Mouse (Mus musculus) large intestine, adult 2 months (tissue): ENCODE measurements around the gene Anxa6. TPM values are rescaled to one million over a fixed set of nuclear protein-coding genes. Genes with fewer than 3 reads are reported as not detected.

Experiments used
- DNase-seq: peaks from one replicate; pipeline ENCODE4 v3.0.0-alpha.2; 2012; ENCODE audit warnings: low read depth, low spot score
- WGBS: fragments of 180-500 bp; shearing (Covaris S2); methylation state at CpG from one replicate; pipeline ENCODE4 v1.1.7; 2018; 5-methylcytosine and 5-hydroxymethylcytosine counted together
- polyA plus RNA-seq: library from polyadenylated mRNA; depleted of rRNA; stranded (reverse); fragments of >200 nt; gene quantifications from 2 replicates; pipeline ENCODE4 v1.2.3, GENCODE M21; 2012

Anxa6 gene
- polyA plus RNA-seq, 1 experiment: 46.6 TPM

DNA sequence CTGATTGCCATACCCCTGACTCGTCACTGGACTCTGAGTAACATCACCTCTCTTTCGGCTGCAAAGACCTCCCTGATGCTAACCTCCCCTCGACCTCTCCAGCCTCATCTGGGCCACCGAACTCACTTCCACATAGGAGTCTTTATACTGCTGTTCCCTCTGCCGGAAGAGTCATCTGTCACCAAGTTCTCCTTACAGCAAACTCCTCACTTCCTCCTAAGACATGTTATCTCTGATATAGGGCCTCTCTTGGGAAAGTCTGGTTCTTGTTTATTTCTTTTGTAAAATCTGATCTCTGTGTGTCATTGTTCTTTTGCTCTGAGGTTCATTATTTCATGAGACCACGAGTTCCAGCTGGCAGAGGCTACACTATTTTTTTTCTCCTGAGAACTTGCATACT lies 25.0 kb downstream of the Anxa6 start:
- DNase-seq: no peak
- 75% methylated on average over 6 of the region's 6 CpGs for WGBS

DNA sequence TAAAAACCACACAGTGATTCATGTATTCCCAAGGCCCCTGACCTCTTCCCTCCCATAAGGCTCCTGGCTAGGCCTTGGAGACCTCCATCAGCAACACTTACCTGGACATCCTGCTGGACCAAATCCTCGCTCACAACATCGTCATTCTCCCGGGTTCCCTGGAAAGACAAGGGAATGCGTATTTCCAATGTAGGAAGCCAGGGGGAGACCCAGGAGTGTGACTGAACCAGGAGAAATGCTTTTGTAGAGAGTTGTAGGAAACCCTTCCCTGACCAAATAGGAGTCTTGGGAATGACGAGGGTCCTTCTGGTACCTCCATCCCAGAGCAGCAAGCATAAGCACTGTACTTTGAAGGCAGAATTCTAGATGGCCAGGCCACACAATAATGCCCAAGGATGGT lies 27.6 kb downstream of the Anxa6 start:
- 82% methylated on average over 5 of the region's 5 CpGs for WGBS
- DNase-seq: no peak

DNA sequence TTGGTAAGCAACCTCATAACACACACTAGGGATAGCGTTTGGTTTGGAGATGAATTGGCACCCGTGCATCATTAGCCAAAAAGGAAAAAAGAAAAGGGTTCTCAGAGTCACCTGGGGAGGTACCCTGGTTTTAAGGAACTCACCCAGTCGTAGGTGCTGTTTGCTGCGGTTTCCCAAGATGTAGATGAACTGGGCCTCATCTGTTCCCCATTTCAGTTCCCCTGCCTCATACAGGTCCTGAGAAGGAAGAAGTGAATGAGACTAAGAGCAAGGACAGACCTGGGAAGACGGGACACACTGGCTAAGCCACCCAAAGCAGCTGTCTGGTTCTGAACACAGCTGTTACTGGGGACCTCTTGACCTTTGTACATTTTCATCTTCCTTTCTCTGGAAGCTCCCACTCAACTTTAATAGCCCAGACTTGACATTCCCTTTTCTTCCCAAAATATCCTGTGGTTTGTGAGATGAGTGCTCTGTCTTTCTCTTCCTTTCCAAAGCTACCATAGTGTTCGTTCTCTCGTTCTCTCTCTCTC lies 28.2 kb downstream of the Anxa6 start:
- no peak for DNase-seq
- 77% methylated on average over 7 of the region's 7 CpGs for WGBS

DNA sequence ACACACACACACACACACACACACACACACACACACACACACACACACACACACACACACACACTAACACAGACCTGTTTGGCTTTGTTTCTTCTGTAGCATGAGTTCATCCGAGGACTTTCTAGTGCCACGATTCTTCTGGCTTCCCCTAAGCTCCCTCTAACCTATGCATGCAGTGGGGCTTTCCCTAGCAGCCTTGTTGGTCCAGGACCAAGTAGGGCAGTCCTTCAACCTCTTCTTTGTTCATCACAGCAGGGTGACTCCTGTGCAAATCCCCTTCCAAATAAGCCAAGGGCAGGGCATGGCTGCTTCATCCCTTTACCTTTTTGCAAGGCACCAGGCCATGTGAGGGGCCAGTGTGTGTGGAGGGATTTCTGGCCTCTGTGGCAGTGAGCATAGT lies 34.5 kb downstream of the Anxa6 start:
- 37% methylated on average over 2 of the region's 2 CpGs for WGBS
- no peak for DNase-seq

DNA sequence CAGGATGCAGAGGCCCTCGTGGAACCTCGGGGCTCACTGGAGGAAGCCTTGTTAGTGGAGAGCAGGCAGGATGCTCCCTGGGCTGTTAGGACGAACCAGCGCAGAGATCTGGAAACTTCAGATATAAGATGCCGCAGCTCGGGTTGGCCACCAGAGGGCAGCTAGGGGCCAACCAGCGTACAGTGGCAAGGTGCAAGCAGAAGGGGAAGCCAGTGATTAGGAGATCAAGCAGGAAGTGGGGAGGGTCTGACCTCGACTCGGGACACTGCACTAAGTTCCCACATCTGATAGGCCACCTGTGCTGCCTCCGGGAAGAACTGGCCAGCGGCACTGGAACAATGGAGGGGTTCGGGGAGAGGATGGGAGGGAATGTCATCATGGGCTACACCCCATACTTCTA lies 35.0 kb downstream of the Anxa6 start:
- DNase-seq: no peak

DNA sequence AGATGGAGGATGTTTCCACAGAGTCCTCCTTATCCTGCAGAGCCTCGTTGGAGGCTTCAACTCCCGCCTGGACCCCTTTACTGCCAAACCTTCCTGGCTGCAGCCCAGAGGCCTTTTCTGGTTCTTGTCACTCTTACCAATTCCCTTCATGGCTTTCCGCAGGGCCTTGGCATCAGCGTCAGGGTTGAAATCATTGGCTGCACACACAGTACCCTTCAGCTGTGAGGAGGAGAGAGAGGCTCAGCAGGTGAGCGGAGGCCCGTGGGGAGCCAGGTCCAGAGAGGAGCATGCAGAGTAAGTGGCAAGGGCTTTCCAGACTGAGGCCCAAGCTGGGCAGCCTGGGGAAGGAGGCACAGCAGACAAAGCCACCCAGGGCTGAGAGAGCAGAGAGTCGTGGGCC lies 37.1 kb downstream of the Anxa6 start:
- WGBS: 78% methylated on average over 7 of the region's 7 CpGs
- no peak for DNase-seq

More for the DNA sequence above, 35.0 kb downstream of the Anxa6 start:
- 4% methylated on average over 12 of the region's 12 CpGs for WGBS

DNA sequence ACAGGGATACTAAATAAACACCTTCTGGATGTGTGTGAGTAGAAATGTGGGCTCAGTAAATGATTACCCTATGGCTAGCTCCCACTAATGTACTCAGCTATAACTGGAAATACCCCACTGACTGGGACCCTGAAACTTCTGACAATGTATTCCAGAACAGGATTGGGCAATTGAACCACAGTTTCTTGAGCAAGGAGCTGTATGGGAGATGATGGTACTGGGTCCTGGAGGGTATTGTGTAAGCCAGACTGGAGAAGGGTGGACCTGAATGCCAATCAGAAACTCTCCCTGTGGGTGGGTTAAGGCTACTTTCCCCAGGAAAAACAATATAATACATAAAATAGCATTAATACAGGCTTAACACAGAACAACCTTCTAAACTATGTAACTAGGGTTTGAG lies 43.3 kb downstream of the Anxa6 start:
- DNase-seq: no peak

DNA sequence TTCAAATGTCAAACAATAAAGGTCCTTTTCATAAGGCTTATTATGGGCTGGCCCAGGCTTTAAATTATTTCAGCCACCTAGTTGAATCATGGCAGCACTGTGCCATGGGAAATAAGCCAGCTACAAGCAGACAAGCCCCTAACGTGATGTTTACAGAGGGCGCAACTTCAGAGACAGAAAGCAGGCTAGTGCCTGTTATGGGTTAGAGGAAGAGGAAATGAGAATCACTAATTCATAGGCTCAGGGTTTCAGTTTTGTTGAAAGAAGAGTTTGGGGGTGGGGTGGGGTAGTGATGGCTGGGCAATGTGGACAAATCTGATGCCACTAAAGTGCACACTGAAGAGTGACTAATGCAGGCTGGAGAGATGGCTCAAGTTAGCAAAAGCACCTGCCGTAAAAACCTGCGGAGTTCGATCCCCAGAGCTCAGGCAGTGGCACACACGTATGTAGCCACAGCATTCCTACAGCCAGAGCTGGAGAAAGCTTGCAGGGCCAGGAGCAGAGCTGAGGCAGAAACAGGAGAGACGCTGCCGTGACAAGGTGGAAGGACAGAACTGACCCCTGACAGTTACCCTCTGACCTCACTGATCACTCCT lies 44.4 kb downstream of the Anxa6 start:
- DNase-seq: no peak
- 36% methylated on average over 8 of the region's 8 CpGs for WGBS

DNA sequence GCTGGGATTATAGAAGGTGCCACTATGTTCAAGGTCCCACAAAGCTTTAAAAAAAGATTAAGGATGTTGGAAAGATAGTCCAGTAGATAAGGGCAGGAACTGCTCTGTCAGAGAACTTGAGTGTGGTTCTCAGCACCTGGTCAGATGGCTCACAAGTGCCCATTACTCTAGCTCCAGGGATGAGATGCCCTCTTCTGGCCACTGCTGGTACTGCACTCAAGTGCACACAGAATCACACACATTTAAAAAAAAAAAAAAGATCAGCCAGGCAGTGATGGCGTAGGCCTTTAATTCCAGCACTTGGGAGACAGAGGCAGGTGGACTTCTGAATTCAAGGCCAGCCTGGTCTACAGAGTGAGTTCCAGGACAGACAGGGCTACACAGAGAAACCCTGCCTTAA lies 45.3 kb downstream of the Anxa6 start:
- 73% methylated on average over 1 of the region's 1 CpGs for WGBS
- no peak for DNase-seq

DNA sequence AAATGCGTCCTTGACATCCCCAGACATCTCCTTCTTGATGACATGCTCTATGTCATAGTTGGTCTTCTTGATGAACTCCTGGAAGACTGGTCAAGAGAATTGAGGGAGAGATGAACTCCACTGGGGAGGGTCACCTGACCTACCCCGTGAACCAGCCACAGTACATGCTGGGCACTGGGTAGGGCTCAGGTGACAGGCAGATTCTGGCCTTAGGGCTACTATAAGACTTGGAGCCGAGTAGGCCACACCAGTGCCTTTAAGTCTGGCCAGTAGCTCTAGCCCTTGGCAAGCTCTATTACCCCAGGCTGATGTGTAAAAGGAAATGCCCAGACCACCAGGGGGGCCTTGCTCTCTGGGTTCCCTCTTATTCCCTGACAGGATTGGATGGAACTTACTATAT lies 48.2 kb downstream of the Anxa6 start:
- WGBS: 85% methylated on average over 3 of the region's 3 CpGs
- no peak for DNase-seq

DNA sequence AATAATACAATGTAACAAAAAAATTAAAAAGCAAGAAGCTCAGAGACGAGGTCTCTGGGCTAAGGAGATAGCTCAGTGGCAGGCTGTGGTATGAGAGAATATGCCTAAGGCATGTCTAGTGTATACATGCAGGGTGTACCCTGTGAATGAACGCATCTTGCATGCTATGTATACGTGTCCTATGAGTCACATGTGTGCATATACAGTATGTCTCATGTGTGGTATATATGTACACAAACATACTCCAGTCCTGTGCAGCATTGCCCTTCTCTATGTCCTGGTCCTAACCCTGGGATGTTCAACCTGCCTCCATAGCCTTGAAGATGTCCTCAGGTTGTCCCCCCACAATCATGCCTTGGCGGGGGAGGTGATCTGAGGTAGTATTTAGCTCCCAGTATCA lies 48.7 kb downstream of the Anxa6 start:
- DNase-seq: no peak
- WGBS: 65% methylated on average over 4 of the region's 4 CpGs

DNA sequence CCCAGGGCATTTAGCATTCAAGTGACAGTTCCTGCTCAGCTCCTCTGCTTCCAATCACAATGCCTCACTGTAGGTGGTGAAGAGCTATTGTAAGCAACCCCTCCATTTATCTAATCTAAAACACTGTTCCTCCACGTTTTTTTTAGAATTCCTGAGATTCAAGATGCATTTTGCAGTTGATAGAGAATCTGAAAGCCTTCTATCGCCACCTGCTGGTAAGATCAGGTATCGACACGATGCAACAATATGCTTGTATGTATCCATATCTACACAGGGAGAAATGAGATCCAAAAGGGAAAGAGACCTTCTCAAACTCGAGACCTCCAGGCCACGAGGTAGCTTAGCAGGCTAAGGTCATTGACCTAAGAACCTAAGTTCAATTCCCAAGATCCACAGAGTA lies 49.2 kb downstream of the Anxa6 start:
- peak; percentile 57 for DNase-seq
- under 1% methylated on average over 6 of the region's 6 CpGs for whole genome bisulfite sequencing

DNA sequence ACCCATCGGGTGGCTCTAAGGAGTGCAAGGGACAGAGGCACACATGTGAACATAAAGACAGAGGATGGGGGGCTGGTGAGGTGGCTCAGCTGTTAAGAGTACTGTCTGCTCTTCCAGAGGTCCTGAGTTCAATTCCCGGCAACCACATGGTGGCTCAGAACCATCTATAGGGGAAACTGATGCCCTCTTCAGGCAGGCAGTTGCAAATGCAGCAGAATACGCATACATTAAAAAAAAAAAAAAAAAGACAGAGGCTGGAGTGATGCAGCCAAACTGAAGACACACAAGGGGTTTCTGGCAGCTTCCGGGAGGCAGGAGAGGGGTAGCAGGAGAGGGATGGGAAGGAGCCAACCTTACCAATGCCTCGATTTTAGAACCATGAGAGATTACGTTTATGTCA lies 50.7 kb downstream of the Anxa6 start:
- no peak for DNase-seq
- WGBS: 84% methylated on average over 6 of the region's 6 CpGs

DNA sequence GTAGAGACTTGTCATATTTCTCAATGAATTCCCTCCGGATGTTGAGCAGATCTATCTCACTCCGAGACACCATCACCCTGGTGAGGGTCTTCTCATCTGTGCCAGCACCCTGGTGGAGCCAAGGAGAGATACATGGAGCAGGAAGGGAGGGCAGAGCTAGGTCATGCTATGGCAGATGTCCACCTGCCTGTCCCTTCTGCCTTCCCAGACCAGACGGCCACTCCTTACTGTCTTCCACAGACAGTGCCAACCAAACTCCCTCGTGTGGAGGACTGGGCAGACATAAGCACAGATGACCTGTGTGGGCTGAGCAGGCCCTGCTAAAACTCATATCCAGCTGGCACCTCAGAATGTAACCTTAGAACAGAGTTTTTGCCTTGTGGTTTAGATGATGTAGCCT lies 51.6 kb downstream of the Anxa6 start:
- WGBS: 89% methylated on average over 4 of the region's 4 CpGs

DNA sequence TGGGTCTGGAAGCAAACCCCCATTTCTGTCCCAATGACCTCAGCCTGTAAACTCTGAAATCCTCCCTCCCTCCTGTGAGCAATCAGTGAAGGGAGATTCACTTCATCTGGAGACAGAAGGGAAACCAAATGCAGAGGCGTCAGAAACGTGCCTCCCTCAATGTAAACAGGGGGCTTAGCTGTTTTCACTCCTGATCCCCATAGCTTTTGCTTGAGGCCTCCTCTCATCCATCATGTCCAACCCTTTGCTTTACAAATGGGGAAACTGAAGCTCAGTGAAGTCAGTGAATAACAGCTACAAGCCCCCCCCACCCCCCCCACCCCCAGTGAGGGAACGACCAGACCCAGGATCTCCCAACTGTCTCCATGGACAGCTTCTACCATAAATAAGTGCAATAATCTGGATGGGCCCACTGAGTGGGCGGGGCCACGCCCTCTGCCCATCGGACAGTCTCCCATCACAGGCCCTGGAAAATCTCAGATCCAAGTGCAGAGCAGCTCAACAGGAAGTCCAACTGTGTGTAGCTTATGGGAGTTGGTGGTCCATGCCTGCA lies 55.8 kb downstream of the Anxa6 start:
- no peak for DNase-seq
- WGBS: 48% methylated on average over 6 of the region's 6 CpGs

More for the DNA sequence above, 51.6 kb downstream of the Anxa6 start:
- no peak for DNase-seq

DNA sequence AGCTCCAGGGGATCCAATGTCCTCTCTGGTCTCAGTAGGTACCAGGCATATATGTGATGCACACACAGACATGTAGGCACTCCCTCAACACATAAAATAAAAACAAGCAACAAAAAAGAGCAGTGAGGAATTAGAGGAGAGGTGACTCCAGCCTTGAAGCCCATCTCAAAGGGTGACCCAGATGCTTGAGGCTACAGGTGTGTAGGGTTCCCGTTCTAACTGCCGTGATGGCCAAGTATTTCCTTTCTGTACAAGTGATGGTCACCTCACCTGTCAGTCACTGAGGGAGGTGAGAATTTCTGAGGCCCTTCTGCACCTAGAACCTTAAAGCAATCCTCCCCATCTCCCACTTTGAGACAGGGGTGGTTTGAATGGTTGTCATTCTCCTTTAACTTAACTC lies 56.9 kb downstream of the Anxa6 start:
- WGBS: 91% methylated on average over 2 of the region's 2 CpGs
- no peak for DNase-seq

DNA sequence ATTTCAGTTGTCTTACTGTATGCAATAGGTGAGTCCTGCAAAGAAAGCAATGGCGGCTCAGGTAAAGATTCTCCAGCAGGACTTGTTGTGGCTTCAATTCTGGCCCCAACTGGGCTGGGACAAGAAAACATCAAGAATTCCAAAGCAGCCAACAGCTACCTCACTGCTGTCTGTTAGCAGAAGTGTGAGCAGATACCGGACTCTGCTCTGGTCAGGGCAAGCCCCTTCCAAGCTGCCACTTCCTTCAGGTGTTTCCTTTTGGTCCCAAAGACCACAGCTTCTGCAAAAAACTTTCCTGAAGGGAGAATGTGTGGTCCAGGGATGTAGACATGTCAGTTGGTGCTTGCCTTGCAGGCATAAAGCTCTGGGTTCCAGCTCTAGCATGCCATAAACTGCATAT lies 57.5 kb downstream of the Anxa6 start:
- 92% methylated on average over 2 of the region's 2 CpGs for WGBS
- DNase-seq: no peak

DNA sequence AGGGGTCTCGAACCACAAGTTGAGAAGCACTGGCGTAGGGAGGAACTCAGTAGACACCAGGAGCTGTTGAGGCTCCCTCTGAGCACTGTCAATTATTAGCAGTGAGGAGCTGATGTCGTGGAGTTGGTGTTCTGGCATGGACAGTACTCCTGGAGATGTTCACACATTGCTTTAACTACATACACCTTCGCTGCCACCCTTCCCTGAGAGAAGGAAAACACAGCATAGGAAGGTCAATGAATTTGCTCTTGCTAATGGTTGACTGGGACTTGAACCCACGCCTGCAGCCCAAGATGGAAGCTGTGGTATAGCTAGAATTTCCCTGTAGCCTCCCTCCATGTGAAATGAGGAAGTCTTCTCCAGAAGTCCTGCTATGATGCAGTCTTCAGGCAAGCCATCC lies 57.9 kb downstream of the Anxa6 start:
- DNase-seq: no peak
- 85% methylated on average over 5 of the region's 5 CpGs for WGBS

DNA sequence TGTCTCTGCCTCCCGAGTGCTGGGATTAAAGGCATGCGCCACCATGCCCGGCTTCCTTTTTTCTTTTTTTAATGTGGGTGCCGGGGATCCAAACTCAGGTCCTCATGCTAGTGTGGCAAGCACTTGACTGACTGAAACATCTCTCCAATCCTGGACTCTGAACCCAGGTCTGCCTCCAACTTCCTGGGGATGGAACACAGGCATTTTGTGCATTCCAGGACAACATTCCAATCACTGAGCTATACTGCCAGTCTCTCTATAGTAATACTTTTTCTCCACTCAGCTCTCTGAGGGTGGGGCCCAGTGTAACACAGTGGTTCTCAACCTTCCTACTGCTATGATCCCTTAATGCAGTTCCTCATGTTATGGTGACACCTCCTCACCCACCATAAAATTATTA lies 58.6 kb downstream of the Anxa6 start:
- WGBS: 82% methylated on average over 4 of the region's 4 CpGs
- DNase-seq: no peak

DNA sequence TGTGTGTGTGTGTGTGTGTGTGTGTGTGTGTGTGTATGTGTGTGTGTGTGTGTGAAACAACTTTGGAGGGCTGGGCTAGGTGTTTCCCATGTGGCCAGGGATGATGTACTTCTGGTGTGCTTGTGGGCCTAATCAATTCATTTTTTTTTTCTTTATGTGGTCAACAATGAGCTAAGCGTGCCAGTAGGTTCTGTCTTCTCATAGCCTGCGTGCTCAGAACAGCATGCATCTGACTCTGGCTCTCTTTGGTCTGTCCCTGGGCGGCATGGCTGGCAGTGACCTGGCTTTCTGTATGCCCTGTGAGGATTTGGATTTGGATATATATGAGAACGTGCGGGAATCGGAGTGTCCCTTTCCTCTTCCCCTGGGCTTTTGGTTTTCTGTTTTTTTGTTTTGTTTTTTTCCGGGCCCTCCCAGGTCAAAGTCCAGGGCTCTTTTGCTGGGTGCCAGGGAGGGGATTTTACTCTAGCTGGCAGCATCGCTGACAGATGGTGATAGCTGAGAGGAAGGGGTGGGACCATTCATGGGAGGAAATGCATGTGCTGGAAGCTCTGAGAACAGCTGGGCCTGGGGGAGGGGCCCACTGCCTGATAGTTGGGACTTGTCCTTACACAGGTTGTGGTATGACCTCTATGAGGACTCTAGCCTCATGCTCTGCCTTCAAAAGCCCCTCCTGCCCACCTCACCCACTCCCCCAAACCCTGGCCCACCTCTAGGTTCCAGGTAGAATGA lies 59.6 kb downstream of the Anxa6 start:
- DNase-seq: peak; percentile 72
- 9% methylated on average over 8 of the region's 8 CpGs for WGBS

DNA sequence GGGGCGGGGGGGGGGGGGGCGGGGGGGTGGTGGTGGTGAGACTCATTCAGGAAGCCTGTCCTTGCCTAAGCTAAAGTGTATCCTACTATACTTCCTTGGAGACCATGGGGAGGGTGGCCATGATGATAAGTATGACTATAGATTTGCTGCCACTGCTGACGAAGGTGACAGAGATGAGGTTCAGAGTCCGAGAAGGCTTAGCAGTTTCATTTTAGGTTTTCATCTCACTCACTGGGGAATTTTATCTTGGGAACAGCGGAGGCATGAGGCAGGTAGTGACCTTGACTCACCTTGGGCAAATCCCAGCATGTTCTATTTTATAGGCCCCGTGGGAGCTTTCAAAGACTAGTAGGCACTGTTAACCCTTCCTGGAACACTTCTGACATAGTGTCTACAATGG lies 60.5 kb downstream of the Anxa6 start:
- no peak for DNase-seq
- WGBS: 22% methylated on average over 6 of the region's 6 CpGs
